Mouse (Mus musculus): Measurements from ENCODE around the gene Mrpl1. TPM values are rescaled to one million over a fixed set of nuclear protein-coding genes. Genes with fewer than 3 reads are reported as not detected.

The Mrpl1 gene
- polyA plus RNA-seq, 1 experiment, result 1.3 TPM

GRCm38 (mm10) chr5:96306826-96307225 lies 97.5 kb downstream of the Mrpl1 start:
- no peak overlapping the region for H3K4me3 ChIP-seq (ENCODE audit: low read depth, low read length)
- no peaks in the 10 kb centered on the region for H3K27me3 ChIP-seq (ENCODE audit: control insufficient read depth, insufficient read depth, low read length)
- no peaks in the 10 kb centered on the region for H3K4me1 ChIP-seq (ENCODE audit: control insufficient read depth, insufficient read depth, insufficient read length, low read length)
- TF ChIP-seq CTCF (IDR thresholded peaks at IDR 0.05; ENCODE audit: extremely low read depth, insufficient read length, insufficient replicate concordance, low read depth, low read length), result no peak
- no peak for TF ChIP-seq POLR2A (IDR thresholded peaks at IDR 0.05; ENCODE audit: low read depth, low read length)
- 47% methylated on average over 5 of the region's 5 CpGs for WGBS
- no peak overlapping the region for H3K27ac ChIP-seq (ENCODE audit: insufficient read depth, low read depth, low read length)
- H3K36me3 ChIP-seq (ENCODE audit: control insufficient read depth, insufficient read depth, low read length), result no peaks in the 10 kb centered on the region

GRCm38 (mm10) chr5:96308086-96308485 lies 98.8 kb downstream of the Mrpl1 start:
- H3K27me3 ChIP-seq (ENCODE audit: control insufficient read depth, insufficient read depth, low read length), result no peaks in the 10 kb centered on the region
- H3K4me3 ChIP-seq (ENCODE audit: low read depth, low read length), result no peak overlapping the region
- no peaks in the 10 kb centered on the region for H3K36me3 ChIP-seq (ENCODE audit: control insufficient read depth, insufficient read depth, low read length)
- no peak for TF ChIP-seq CTCF (IDR thresholded peaks at IDR 0.05; ENCODE audit: extremely low read depth, insufficient read length, insufficient replicate concordance, low read depth, low read length)
- no peak for TF ChIP-seq POLR2A (IDR thresholded peaks at IDR 0.05; ENCODE audit: low read depth, low read length)
- WGBS, result 82% methylated on average over 13 of the region's 13 CpGs
- H3K4me1 ChIP-seq (ENCODE audit: control insufficient read depth, insufficient read depth, insufficient read length, low read length), result no peaks in the 10 kb centered on the region
- H3K27ac ChIP-seq (ENCODE audit: insufficient read depth, low read depth, low read length), result no peak overlapping the region

GRCm38 (mm10) chr5:96308645-96309044 lies 99.4 kb downstream of the Mrpl1 start:
- H3K27me3 ChIP-seq (ENCODE audit: control insufficient read depth, insufficient read depth, low read length), result no peaks in the 10 kb centered on the region
- no peak overlapping the region for H3K4me3 ChIP-seq (ENCODE audit: low read depth, low read length)
- TF ChIP-seq POLR2A (IDR thresholded peaks at IDR 0.05; ENCODE audit: low read depth, low read length), result no peak
- TF ChIP-seq CTCF (IDR thresholded peaks at IDR 0.05; ENCODE audit: extremely low read depth, insufficient read length, insufficient replicate concordance, low read depth, low read length), result no peak
- H3K36me3 ChIP-seq (ENCODE audit: control insufficient read depth, insufficient read depth, low read length), result no peaks in the 10 kb centered on the region
- H3K4me1 ChIP-seq (ENCODE audit: control insufficient read depth, insufficient read depth, insufficient read length, low read length), result no peaks in the 10 kb centered on the region
- no peak overlapping the region for H3K27ac ChIP-seq (ENCODE audit: insufficient read depth, low read depth, low read length)
- WGBS, result 67% methylated on average over 5 of the region's 5 CpGs

- WGBS, result 77% methylated on average over 5 of the region's 5 CpGs
- no peaks in the 10 kb centered on the region for H3K4me1 ChIP-seq (ENCODE audit: control insufficient read depth, insufficient read depth, insufficient read length, low read length)
- TF ChIP-seq POLR2A (IDR thresholded peaks at IDR 0.05; ENCODE audit: low read depth, low read length) (no peak), CTCF (IDR thresholded peaks at IDR 0.05; ENCODE audit: extremely low read depth, insufficient read length, insufficient replicate concordance, low read depth, low read length) (no peak)
- H3K36me3 ChIP-seq (ENCODE audit: control insufficient read depth, insufficient read depth, low read length), result no peaks in the 10 kb centered on the region
- H3K4me3 ChIP-seq (ENCODE audit: low read depth, low read length), result no peak overlapping the region
- H3K27me3 ChIP-seq (ENCODE audit: control insufficient read depth, insufficient read depth, low read length), result no peaks in the 10 kb centered on the region
- no peak overlapping the region for H3K27ac ChIP-seq (ENCODE audit: insufficient read depth, low read depth, low read length)
Measured at GRCm38 (mm10) chr5:96309566-96309965, 100.3 kb downstream of the Mrpl1 start.

GRCm38 (mm10) chr5:96311677-96312076 lies 102.4 kb downstream of the Mrpl1 start:
- TF ChIP-seq POLR2A (IDR thresholded peaks at IDR 0.05; ENCODE audit: low read depth, low read length) (no peak), CTCF (IDR thresholded peaks at IDR 0.05; ENCODE audit: extremely low read depth, insufficient read length, insufficient replicate concordance, low read depth, low read length) (no peak)
- no peaks in the 10 kb centered on the region for H3K27me3 ChIP-seq (ENCODE audit: control insufficient read depth, insufficient read depth, low read length)
- no peak overlapping the region for H3K4me3 ChIP-seq (ENCODE audit: low read depth, low read length)
- 72% methylated on average over 8 of the region's 8 CpGs for WGBS
- H3K27ac ChIP-seq (ENCODE audit: insufficient read depth, low read depth, low read length), result no peak overlapping the region
- no peaks in the 10 kb centered on the region for H3K36me3 ChIP-seq (ENCODE audit: control insufficient read depth, insufficient read depth, low read length)
- H3K4me1 ChIP-seq (ENCODE audit: control insufficient read depth, insufficient read depth, insufficient read length, low read length), result no peaks in the 10 kb centered on the region

Other genes starting within 250 kb of the Mrpl1 start
- gene Cnot6l, start 45.3 kb upstream of the Mrpl1 start, polyA plus RNA-seq (2012; rRNA removed), result 0.90 and 3.0 TPM in 2 replicates
- gene Fras1, start 164.5 kb downstream of the Mrpl1 start, polyA plus RNA-seq (2012; rRNA removed), result 0.29 and 0.56 TPM in 2 replicates

All from small intestine, adult 2 months (tissue).